Mouse (Mus musculus): ENCODE results near the gene Csnka2ip.

DNA sequence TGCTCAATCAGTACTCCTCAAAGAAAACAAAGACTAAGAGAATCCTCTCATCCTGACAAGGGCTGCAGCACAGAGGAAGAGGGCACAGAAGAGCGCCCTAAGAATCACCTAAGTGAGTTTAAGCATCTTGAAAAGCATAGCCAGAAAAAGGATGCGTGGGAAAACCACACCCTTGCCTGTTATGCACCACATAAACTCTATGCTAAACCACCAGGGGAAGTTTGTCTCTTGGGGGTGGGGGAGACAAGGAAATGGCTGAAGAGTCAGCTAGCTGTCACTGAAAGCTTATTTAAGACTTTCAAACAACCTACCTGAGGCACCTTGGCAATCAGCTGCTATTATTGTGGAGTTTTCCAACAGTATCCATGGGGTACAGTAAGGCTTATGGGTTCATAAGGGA, 45.6 kb upstream of the Csnka2ip start:
- TF ChIP-seq CTCF (IDR thresholded peaks at IDR 0.05; ENCODE audit: borderline replicate concordance, extremely low read depth, insufficient read depth, insufficient read length) (no peak), POLR2A (IDR thresholded peaks at IDR 0.05; ENCODE audit: borderline replicate concordance, extremely low read depth, insufficient read depth, insufficient read length, poor library complexity, severe bottlenecking) (no peak)

Data from brain, embryonic 14.5 days (tissue).